Mouse (Mus musculus) inflammation-experienced regulatory T-cells, adult 6 months (primary cell): ENCODE measurements around the gene Ubash3b. TPM values are rescaled to one million over a fixed set of nuclear protein-coding genes. Genes with fewer than 3 reads are reported as not detected.

Experiments used
- ATAC-seq: one replicate; pipeline ENCODE4 v1.8.0; 2017
- polyA plus RNA-seq, 3 experiments: library from polyadenylated mRNA; unstranded; fragments of 100-300 nt; shearing (Covaris generic); gene quantifications; one replicate each; pipeline ENCODE4 v1.2.1; 2017

The Ubash3b gene
- polyA plus RNA-seq, 3 experiments from 2014 or later: 18.8 to 20.6 (median 20.2) TPM

DNA sequence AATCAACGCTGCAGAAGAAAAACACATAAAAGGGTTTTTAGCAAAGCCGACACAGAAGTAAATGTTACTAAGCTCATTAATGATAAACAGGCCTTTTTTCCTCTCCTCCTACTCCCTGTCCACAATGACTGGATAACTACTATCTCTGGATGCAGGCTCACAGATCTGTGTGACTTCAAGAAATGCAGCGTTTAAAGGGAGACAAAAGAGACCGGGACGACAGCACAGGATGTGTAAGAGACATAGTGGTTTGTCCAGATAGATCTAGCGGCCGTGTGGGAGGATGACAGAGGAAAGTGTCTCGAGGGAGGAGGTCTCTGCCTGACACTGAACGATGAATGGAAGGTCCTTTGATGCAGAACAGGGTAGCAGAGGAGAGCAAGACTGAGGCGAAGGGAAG is 5.4 kb upstream of the Ubash3b start:
- ATAC-seq: peak; percentile 82

DNA sequence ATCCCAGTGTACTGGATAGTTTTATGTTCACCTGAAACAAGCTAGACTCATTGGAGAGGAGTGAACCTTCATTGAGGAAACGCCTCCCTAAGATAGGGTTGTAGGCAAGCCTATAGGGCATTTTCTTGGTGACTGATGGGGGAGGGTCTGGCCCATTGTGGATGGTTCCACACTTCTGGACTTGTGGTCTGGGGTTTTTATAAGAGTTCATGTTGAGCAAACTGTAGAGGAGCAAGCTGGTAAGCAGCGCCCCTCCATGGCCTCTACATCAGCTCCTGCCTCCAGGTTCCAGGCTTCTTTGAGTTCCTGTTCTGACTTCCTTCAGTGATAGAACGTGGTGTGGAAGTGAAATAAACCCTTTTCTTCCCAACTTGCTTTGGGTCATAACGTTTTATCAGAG is 866 bp upstream of the Ubash3b start:
- no peak for ATAC-seq

DNA sequence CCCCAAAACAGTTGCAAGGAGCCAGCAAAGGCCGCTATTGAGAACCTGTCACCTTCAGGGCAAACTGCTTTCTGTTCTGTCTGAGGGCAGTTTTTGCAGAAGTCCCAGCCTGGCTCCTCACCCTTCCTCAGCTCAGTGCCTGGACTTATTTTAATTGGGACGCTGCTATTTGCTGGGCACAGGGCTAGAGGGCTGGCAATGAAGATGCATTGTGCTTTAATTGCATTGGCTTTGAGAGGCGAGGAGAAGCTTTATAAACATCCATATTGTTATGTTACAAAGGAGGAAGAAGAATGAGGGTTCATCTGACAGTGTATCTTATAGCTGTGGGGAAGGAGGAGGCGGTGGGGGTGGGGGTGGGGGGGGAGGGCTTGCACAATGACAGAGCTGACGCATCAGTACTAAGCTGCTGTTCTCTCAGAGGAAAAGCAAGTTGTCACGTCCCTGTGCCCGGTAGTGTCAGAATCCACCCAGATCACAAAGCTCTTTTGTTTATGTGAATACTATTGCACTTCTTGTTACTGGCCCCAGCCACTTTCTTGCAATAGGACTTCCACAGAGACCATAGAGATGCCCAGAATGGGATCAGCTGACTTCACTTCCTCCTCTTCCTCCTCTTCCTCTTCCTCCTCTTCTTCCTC is 841 bp downstream of the Ubash3b start:
- ATAC-seq: peak; percentile 62

DNA sequence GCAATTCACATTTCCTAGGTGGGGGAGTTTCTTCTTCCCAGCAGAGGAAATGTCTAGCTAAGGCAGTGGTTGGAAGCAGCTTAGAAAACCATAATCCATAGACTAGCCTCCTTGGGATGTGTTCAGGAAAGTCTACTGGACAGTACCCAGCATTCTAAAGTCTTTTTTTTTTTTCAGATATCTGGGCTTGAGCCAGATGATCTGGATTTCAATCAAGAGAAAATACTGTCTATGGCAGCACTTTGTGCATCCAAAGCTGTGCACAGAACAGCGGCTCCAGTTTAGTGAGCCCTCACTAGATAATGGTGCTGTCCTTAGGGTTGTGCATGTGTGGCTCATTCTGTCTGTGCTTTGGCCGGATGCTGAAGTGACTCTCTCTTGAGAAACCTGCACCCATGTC is 2.3 kb downstream of the Ubash3b start:
- ATAC-seq: no peak

DNA sequence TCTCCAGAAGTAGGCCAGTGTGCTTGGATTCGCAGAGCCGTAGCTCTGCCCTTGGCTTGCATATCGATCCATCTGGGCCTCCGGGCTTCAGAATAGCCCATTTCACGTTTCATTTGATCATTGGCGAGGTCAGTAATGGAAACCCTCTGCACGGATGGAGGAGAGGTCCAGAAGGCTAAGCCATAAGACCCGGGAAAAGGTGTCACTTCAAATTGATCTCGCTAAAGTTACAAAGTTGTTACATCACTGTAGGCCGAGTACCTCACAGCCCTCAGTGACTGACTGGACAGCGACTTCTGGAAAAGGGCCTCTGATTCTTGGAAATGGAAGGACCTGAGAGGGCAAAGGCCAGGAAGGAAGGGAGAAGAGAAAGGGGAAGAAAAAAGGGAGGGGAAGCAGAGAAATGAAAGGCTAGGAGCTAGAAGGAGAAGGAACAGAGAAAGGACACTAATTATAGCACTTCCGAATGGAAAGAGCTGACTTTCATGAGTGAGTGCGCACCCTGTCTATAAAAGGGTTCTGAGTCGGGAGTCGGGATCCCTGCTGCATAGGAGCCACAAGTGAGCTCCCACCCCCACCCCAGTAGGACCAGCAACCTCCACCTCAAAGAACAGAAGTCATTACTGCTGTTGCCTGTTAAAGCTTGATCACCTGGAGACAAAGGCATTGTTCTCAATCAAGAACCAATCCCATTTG is 3.5 kb downstream of the Ubash3b start:
- no peak for ATAC-seq

DNA sequence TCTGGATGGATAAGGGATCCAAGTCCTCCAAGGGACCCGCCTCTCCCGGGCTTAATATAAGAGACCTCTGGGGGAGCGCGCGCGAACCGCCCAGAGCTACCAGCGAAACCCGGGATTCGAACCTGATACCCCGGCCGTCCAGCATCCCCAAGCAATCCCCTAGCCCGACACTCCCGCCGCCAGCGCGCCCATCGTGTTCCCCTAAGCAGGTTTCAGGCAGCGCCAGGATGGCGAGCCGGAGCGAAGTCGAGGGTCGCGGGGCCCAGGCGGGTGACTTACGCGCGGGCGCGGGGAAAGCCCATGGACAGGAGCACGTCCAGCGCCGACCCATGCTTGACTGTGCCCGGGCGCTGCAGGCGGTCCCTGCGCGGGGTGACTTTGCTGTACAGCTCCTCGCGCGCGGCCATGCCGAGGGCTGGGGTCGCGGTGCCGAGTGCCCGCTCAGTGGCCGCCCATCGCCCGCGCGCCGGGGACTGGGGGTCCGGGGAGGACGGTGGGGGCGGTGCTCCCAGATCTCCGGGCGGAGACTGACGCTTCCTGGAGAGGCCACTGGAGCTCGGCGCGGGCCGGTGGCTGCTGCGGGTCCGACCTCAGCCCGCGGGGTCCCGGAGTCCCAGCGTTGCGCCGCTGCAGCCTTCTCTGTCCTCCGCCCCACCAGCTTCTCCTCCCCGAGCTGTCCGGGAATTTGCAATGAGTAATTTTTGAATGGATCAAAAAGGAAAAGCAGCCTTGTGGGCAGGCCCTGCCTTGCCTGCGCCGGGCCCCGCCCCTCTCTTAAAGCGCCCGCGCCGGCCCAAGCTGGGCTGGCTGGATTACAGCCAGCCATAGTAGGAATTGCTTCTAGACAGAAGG is 4.3 kb downstream of the Ubash3b start:
- ATAC-seq: peak; percentile 31

DNA sequence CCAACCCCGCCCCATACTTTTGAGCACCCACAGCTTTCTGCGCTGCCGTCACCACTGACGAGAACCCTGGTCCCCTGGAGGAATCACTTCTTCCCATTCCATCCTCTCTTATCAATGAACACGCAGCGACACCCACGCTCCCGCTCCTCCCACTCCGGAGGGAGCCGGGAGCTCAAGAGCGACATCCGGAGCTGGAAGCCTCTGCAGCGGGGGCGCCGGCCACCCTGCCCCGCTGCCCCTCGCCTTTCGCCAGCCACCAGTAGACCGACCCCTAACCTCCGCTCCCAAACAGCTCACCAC is 4.8 kb downstream of the Ubash3b start:
- peak; percentile 24 for ATAC-seq

DNA sequence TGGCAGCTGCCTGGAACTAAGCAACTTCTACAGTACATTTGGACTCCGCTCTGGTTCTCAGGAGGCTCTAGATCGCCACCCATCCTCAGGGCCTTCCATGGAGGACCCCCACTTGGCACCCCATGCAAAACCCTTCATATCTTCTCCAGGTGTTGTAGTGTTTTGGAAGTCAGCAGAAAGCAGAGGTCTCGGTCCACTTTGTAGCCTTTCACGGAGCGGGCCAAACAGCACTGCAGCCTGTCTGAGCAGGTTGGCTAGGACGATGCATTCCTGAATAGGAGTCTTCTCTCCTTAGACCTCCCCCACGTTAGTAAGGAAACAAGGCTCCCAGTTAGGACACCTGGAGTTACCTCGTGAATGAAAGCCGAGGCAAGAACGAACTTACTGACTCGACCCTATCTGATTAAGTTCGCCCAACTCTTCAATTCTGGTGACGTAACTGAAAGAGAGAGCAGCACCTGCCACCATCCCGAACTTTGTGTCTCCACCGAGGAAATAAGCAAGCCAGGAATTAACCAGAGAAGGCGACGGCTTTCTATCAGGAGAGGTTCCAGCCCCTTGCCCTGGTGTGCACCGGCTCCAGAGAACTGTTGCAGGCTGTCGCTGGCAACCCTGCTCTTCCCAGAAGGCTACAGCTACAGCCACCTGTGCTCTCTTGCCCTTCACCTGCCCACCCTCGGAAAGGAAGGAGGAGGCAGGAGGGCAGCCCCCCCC is 5.3 kb downstream of the Ubash3b start:
- no peak for ATAC-seq

DNA sequence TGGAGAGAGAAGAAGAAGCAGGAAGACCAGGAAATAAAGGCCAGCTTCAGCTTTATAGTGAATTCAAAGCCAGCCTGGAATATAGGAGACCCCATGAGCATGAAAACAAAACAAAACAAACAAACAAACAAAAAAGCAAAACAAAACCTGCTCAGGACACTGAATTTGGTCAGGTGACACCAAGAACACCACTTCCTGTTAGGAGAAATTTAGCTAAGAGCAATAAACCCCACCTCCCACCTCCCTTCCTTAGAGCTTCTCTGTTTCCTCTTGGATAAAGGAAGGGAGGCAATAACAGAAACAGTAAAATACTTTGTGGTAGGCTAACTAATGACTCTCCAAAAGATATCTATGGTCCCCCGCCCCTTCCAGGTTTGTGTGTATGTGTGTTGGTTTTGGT is 7.5 kb downstream of the Ubash3b start:
- peak; percentile 48 for ATAC-seq

DNA sequence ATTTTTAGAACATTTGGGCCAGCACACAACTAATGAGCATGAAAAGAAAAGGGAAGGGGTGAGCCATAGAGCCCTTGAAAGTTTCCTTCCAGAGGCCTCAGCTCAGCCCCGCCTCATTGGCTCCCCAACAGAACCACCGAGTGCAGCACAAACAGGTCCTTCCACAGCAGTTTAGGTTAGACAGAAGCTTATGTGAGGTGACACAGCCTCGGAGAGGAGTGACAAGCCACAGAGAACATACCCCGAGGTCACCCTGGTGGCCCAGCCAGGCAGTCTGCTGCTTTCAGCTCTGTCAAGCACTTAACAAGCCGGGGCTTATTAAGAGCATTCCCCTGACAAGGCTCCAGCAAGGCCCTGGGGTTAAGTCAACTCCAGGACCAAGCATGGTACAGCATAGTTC is 8.4 kb downstream of the Ubash3b start:
- no peak for ATAC-seq

DNA sequence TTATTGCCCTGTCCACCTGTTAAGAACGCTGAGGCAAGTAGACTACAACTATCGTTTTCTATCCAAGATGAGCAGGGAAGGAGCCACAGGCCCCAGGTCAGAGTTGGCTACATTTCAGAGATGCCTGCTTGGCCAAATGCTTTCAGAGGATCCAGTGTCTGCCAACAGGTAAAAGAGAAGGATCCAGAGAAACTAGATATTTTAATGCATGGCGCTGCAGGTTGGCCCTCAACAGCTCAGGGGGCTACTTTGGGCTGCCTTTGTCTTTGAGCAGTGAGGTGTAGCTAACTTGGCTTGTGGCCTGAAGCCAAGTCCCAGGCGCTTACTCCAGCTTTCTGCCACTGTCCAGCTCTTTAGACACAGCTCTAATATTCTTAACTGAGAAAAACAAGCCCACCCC is 10.0 kb downstream of the Ubash3b start:
- ATAC-seq: no peak

DNA sequence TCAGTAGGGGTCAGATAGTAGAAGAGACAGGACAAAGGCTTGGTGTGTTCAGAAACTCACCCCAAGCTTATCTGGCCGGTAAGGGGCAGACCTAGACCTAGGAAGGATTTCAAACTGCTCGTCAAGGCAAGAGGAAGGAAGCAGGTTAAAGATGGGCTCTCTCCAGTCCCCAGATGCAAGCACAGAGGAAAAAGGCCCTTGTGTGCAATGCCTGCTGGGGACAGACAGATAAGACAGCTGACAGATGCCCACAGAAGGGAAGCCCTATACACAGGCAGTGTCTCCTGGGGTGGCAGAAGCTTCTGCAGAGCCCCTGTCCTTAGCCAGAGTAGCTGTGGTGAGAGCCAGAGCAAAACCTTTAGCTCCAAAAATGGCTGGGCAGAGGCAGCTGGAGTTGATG is 11.6 kb downstream of the Ubash3b start:
- ATAC-seq: no peak

DNA sequence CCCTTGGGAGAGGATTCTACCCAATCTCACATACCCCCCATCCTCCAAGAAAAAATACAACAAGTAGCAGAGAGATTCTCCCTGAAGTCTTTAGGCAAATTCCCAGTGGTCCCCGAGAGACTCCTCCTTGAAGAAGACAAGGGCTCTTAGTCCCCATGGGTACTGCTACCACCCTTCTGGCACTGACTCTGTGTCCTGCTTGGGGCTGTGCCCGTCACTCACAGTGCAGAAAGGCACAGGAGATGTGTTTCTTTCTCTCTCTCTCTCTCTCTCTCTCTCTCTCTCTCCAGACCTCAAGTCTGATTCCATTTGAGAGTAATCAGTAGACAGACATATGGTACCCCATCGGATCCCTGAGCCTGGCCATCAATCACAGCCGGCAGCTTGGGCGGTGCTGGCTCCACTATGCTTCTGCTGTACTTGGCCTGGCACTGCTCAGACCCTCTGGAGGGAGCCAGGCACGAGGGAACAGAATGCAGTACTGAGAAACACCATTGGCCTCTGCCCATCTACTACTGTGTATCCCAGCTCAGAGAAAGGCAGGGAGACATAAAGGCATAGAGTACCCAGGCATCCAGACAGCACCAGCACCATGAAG is 12.3 kb downstream of the Ubash3b start:
- no peak for ATAC-seq

DNA sequence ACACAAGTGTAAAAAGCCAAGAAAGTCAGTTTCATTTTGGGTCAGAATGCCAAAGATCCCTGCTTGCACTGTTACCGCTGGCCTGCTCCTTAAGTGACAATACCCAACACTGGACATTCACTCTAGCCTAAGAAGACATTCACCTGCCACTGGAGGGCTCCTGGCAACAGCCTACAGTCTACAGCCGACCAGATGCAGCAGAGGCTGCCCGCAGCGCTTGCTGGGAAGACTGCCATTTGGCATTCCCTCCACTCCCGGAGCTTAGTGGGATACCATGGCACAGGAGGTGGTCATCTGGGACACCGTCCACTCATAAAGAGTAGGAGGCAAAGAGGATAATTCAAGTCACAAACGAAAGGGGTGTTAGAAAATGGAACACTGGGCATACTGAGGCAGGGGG is 12.9 kb downstream of the Ubash3b start:
- ATAC-seq: no peak

DNA sequence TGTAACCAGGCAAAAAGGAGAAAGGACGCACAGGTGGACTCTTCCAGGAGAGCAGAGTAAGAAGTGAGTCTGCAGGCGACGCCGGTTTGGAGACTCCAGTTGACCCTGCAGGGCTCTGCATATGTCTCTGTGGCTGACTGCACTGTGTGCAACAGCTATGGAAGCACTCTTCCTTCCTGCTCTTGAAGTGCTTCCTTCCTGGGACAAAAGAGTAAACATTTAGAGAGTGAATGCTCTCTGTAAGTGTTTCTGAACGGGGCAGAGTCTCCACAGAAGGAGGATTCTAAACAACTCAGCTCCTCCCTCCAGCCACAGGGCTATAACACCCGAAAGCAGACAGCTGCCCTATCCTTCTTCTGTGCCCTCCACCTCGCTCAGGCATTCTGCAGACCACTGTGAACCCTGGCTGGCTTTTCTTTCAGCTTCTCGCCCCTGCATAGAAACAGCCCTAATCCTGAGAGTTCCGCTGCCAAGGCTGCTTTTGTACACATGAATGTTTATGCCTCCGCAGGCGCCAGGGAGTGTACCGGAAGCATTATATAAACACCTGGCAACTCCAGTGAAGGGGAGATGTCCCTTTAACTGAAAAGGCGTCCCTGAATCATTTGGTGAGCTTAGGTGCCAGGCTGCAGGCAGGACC is 14.2 kb downstream of the Ubash3b start:
- ATAC-seq: no peak

DNA sequence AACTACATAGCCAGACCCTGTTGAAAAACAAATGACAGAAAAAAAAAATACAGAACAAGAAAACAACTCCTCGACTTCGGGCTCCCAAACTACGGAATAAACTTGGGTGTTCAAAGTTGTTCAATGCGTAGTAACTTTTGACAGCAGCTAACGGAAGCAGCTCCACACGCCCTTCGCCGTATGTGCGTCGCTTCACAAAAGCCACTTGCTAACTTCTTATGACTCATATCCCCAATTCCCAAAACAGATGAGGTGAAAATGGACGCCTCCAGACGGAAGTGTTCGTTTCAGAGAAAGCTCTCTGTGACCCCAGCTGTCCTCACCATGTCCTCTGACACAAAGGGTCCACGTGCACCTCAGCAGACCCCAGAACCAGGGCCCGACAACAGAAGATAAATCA is 17.7 kb downstream of the Ubash3b start:
- ATAC-seq: peak; percentile 62

DNA sequence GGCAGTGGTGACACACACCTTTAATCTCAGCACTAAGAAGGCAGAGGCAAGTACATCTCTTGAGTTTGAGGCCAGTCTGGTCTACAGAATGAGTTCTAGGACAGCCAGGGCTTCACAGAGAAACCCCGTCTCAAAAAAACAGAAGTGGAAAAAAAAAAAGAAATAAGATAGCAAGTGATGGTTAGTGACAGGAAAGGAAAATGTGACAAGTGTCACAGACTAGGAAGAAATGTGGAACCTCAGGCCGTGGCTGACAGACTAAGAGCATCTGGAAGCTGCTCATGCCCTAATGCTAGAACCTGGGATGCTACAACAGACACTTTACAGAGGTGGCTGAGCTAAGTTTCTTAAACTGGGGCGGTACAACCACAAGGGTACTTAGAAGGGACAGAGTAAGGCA is 18.4 kb downstream of the Ubash3b start:
- ATAC-seq: peak; percentile 20

DNA sequence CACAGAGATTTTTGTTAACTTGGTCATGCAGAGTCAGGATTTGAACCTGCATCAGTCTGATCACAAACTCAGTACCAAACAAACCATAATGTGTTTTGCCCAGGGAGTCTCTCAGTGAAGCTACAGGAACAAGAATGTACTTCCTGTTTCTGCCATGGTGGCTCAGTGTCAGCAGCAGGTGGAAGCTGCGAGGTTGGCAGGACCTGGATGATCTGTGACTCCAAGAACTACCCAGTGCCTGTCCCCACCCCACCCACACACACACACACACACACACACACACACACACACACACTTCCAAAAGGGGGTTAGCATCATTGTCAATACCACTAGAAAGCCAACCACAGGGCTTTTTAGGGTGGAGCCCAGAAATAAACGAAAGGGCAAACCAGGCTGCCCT is 20.5 kb downstream of the Ubash3b start:
- peak; percentile 57 for ATAC-seq

DNA sequence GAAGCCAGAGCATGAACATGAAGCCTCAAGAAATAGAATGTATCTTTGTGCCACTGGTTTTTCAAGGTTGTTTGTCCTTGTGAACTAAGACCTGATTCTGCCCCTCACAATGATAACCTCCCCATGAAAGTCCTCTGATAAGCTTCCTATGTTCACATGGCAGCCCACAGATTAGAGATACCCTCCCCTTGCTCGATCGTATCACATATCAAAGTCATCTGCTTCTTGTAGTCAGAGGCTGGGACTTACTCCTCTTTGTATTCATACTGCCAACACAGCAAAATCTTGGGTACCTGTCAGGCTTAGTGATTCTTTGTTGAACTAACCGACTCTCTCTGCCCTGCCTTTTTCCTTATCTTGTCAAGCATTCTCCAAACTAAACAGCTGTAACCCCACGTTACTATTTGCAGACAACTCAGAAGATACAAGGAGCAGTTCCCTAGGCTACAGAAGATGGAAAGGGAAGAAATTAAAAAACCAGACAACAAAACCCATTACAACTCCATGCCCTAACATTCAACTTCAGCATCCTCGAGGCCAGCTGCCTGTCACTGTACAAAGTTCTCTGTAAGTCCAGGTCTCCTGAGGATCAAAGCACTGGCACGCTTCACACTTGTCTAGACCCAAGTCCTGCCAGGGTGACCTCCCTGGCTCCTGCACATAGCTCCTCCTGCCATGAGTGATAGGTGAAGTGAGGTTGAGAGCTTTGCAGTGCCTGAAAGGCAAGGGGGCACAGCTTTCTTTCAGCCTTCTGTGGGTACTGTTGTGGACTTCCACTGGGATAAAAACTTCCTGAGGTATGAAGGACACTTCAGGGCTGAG is 22.3 kb downstream of the Ubash3b start:
- ATAC-seq: peak; percentile 11

DNA sequence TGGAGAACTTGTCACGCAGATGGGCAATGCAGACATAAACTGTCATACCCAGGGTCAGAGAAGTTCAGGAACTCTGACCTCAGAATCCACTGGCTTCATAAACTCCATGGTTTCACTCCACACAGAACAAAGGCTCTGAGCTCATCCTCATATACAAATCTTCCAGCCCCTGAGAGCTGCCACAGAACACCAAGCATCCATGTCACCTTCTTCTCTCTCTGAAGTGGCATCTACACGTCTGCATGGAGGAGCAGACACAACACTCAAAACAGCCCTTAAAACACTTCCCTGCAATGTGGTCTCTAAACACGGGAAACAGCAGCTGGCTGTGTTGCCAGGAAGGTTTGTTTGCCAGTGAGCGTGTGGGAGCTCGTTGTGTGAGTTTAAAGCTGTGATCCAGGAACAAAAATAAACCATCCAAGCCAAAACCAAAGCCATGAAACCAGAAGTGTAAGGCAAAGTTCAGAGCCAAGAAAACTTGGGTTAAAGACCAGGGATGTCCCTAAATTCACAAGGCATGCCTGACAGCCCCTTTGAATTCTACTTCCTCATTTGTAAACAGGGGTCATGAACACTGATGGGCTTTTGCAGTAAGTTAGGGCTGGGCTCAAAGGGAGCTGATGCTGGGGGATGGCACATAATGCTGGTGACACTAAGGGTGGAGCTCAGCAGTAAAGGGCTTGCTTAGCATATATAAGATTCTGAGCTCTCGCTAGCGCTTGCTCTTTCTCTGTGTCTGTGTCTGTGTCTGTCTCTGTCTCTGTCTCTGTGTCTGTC is 24.6 kb downstream of the Ubash3b start:
- ATAC-seq: no peak

DNA sequence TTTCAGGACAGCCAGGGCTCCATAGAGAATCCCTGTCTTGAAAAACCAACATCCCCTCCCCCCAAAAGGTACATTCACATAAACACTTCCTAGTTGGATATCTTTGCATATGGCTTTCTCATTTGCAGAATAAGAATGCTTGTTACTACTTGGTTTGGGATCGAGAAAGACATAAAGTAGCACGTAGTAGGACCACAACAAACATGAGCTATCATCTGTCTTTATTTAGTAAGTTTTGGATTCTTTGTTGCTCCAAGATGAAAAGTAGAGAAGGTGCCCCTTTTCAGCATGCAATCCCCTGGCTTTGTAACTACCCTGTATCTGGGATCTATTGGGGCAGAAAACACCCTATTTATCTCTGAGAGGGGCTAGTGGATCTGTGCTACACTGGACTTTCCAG is 25.2 kb downstream of the Ubash3b start:
- ATAC-seq: no peak
